Mouse (Mus musculus) lung, postnatal 0 days (tissue): ENCODE data around the gene Ankfn1.

Experiments
- CTCF ChIP-seq: IDR thresholded peaks from 2 replicates; pipeline ENCODE4 v1.5.1; 2016; ENCODE audit warnings: antibody characterized with exemption, mild to moderate bottlenecking
- EP300 ChIP-seq: IDR thresholded peaks from 2 replicates; pipeline ENCODE4 v1.6.1; 2016; ENCODE audit warnings: antibody characterized with exemption, mild to moderate bottlenecking, control low read depth

- no peak for TF ChIP-seq CTCF
- no peak for TF ChIP-seq EP300
These were observed 46.4 kb upstream of the Ankfn1 start for GRCm38 (mm10) chr11:89823661-89824446.
